Mouse (Mus musculus) forebrain, postnatal 0 days (tissue): ENCODE measurements around the gene Kars. TPM values are rescaled to one million over a fixed set of nuclear protein-coding genes. Genes with fewer than 3 reads are reported as not detected.

Experiments used
- ATAC-seq: fragments of 200-750 bp; cut with Nextera tagmentation; 2 replicates; pipeline ENCODE4 v1.8.0; 2017; ENCODE audit warnings: mild to moderate bottlenecking, moderate library complexity
- DNase-seq: peaks from one replicate; pipeline ENCODE4 v3.0.0-alpha.2; 2015
- H3K27ac ChIP-seq: fragments of 300-500 bp; sonication (generic); 2 replicates; pipeline ENCODE4 v1.5.1; 2014; ENCODE audit warnings: low read depth, mild to moderate bottlenecking, antibody characterized with exemption, low read length, moderate library complexity, mixed read lengths
- H3K27me3 ChIP-seq: fragments of 300-500 bp; sonication (generic); 2 replicates; pipeline ENCODE4 v1.6.1; 2014; ENCODE audit warnings: mild to moderate bottlenecking, low read length, mixed read lengths; ENCODE audit not compliant: insufficient read depth
- H3K36me3 ChIP-seq: fragments of 300-500 bp; sonication (generic); 2 replicates; pipeline ENCODE4 v1.6.1; 2014; ENCODE audit warnings: mild to moderate bottlenecking, moderate library complexity; ENCODE audit not compliant: insufficient read depth
- H3K4me1 ChIP-seq: fragments of 300-500 bp; sonication (generic); 2 replicates; pipeline ENCODE4 v1.6.1; 2014; ENCODE audit warnings: antibody characterized with exemption; ENCODE audit not compliant: insufficient read depth
- H3K4me2 ChIP-seq: fragments of 300-500 bp; sonication (generic); 2 replicates; pipeline ENCODE4 v1.6.1; 2014; ENCODE audit warnings: low read depth, mild to moderate bottlenecking, moderate library complexity
- H3K4me3 ChIP-seq: fragments of 300-500 bp; sonication (generic); 2 replicates; pipeline ENCODE4 v1.5.1; 2014; ENCODE audit warnings: low read depth, low read length, mixed read lengths
- H3K9ac ChIP-seq: fragments of 300-500 bp; sonication (generic); 2 replicates; pipeline ENCODE4 v1.6.1; 2014; ENCODE audit warnings: mild to moderate bottlenecking
- H3K9me3 ChIP-seq: fragments of 300-500 bp; sonication (generic); 2 replicates; pipeline ENCODE4 v1.6.1; 2016; ENCODE audit warnings: low read length
- CTCF ChIP-seq: sonication (generic); IDR thresholded peaks from 2 replicates; pipeline ENCODE4 v1.5.1; 2016; ENCODE audit warnings: antibody characterized with exemption, control low read depth, low read depth
- WGBS: fragments of 180-500 bp; shearing (Covaris S2); extraction: QIAGEN DNeasy Blood & Tissue Kit; methylation state at CpG from one replicate; pipeline ENCODE4 v1.1.7; 2014; 5-methylcytosine and 5-hydroxymethylcytosine counted together
- polyA plus RNA-seq: library from polyadenylated mRNA; unstranded; fragments of >200 nt; fragmentation: Nextera tagmentation; extraction: Ambion mirVana; gene quantifications from 2 replicates; pipeline ENCODE4 v1.2.1, GENCODE M21; 2015
- total RNA-seq: library from RNA; depleted of rRNA; stranded (reverse); fragments of >200 nt; gene quantifications from 2 replicates; pipeline ENCODE4 v1.2.3, GENCODE M21; 2014; rRNA removed

Kars gene
- total RNA-seq: 125 and 136 TPM in 2 replicates
- polyA plus RNA-seq: 160 and 165 TPM in 2 replicates

- TF ChIP-seq CTCF: no peak; the same call in 1 of the 2 replicates
- peaks cover 14% of the 10 kb centered on the region for H3K4me1 ChIP-seq
- no peaks in the 10 kb centered on the region for H3K9me3 ChIP-seq
- H3K9ac ChIP-seq: peak within 1 kb of the TSS; percentile 89
- WGBS: under 1% methylated on average over 61 of the region's 61 CpGs
- peak within 1 kb of the TSS; percentile 83 for H3K27ac ChIP-seq
- H3K4me3 ChIP-seq: peak within 1 kb of the TSS; percentile 90
- DNase-seq (peak; percentile 94), ATAC-seq (peak; percentile 96)
- H3K36me3 ChIP-seq: peaks cover 15% of the 10 kb centered on the region
- H3K27me3 ChIP-seq: no peaks in the 10 kb centered on the region
- peak within 1 kb of the TSS; percentile 83 for H3K4me2 ChIP-seq
These were observed at the start of gene Kars, which contains the start of gene Terf2ip for GRCm38 (mm10) chr8:112010997-112011815. TSS of gene Kars (minus strand) at chr8:112011323. TSS of gene Terf2ip (plus strand) at chr8:112011398.

- Histone ChIP-seq H3K4me1 (no peaks in the 10 kb centered on the region), H3K9me3 (no peaks in the 10 kb centered on the region), H3K36me3 (no peaks in the 10 kb centered on the region), H3K9ac (no peak overlapping the region), H3K4me2 (no peak overlapping the region), H3K27me3 (no peaks in the 10 kb centered on the region), H3K4me3 (no peak overlapping the region), H3K27ac (no peak overlapping the region)
- no peak for ATAC-seq
- TF ChIP-seq CTCF: no peak
- DNase-seq: no peak
These were observed 43.3 kb upstream of the Kars start for GRCm38 (mm10) chr8:112054456-112054855.

- Histone ChIP-seq H3K27me3 (no peaks in the 10 kb centered on the region), H3K4me2 (no peak overlapping the region), H3K4me3 (no peak overlapping the region), H3K9me3 (no peaks in the 10 kb centered on the region), H3K27ac (no peak overlapping the region), H3K9ac (no peak overlapping the region), H3K4me1 (no peaks in the 10 kb centered on the region), H3K36me3 (no peaks in the 10 kb centered on the region)
- DNase-seq: no peak
- WGBS: 86% methylated on average over 9 of the region's 9 CpGs
- TF ChIP-seq CTCF: no peak
- ATAC-seq: no peak
These were observed 40.4 kb upstream of the Kars start for GRCm38 (mm10) chr8:112051537-112051936.

GRCm38 (mm10) chr8:112049984-112050383, 38.9 kb upstream of the Kars start:
- 87% methylated on average over 6 of the region's 6 CpGs for WGBS
- Histone ChIP-seq H3K4me1 (no peaks in the 10 kb centered on the region), H3K27me3 (no peaks in the 10 kb centered on the region), H3K27ac (no peak overlapping the region), H3K9ac (no peak overlapping the region), H3K9me3 (no peaks in the 10 kb centered on the region), H3K4me3 (no peak overlapping the region), H3K4me2 (no peak overlapping the region), H3K36me3 (no peaks in the 10 kb centered on the region)
- DNase-seq: no peak
- ATAC-seq: no peak
- peak; percentile 36 for TF ChIP-seq CTCF

- ATAC-seq (no peak), DNase-seq (no peak)
- Histone ChIP-seq H3K4me3 (no peak overlapping the region), H3K4me2 (no peak overlapping the region), H3K4me1 (no peaks in the 10 kb centered on the region), H3K27ac (no peak overlapping the region), H3K27me3 (no peaks in the 10 kb centered on the region), H3K36me3 (no peaks in the 10 kb centered on the region), H3K9ac (no peak overlapping the region), H3K9me3 (no peaks in the 10 kb centered on the region)
- peak; percentile 44 for TF ChIP-seq CTCF
- WGBS: 83% methylated on average over 6 of the region's 6 CpGs
These were observed 37.2 kb upstream of the Kars start for GRCm38 (mm10) chr8:112048293-112048692.

GRCm38 (mm10) chr8:112045896-112046295, 34.8 kb upstream of the Kars start:
- no peak overlapping the region for H3K9ac ChIP-seq
- no peaks in the 10 kb centered on the region for H3K4me1 ChIP-seq
- ATAC-seq: peak; percentile 94
- H3K27ac ChIP-seq: no peak overlapping the region
- H3K27me3 ChIP-seq: no peaks in the 10 kb centered on the region
- H3K36me3 ChIP-seq: no peaks in the 10 kb centered on the region
- no peak overlapping the region for H3K4me3 ChIP-seq
- H3K9me3 ChIP-seq: no peaks in the 10 kb centered on the region
- TF ChIP-seq CTCF: peak; percentile 97
- peak; percentile 96 for DNase-seq
- WGBS: 2% methylated on average over 7 of the region's 7 CpGs
- no peak overlapping the region for H3K4me2 ChIP-seq

- peak; percentile 48 for TF ChIP-seq CTCF
These were observed 34.1 kb upstream of the Kars start for GRCm38 (mm10) chr8:112045182-112045581.

More at GRCm38 (mm10) chr8:112045182-112045581, 34.1 kb upstream of the Kars start:
- Histone ChIP-seq H3K4me1 (no peaks in the 10 kb centered on the region), H3K27ac (no peak overlapping the region), H3K4me3 (no peak overlapping the region), H3K36me3 (no peaks in the 10 kb centered on the region), H3K9ac (no peak overlapping the region), H3K4me2 (no peak overlapping the region), H3K27me3 (no peaks in the 10 kb centered on the region), H3K9me3 (no peaks in the 10 kb centered on the region)
- 87% methylated on average over 5 of the region's 5 CpGs for whole genome bisulfite sequencing
- DNase-seq (no peak), ATAC-seq (no peak)
